Mouse (Mus musculus) olfactory bulb, adult 2 months (tissue): ENCODE data around the gene Cldn4.
"Not testable (repeated sequence)": the region's sequence is repeated elsewhere in the genome, so short reads cannot be mapped to it uniquely, and the experiment has no call there.

Source experiments
- CTCF ChIP-seq: fragments of 200-500 bp; IDR thresholded peaks from 2 replicates; pipeline ENCODE4 v1.5.1; 2012; ENCODE audit warnings: low read depth, mild to moderate bottlenecking, low read length, moderate library complexity; ENCODE audit not compliant: insufficient read depth
- POLR2A ChIP-seq: fragments of 200-500 bp; IDR thresholded peaks from 2 replicates; pipeline ENCODE4 v1.6.1; 2012; ENCODE audit warnings: mild to moderate bottlenecking, low read depth, low read length, moderate library complexity; ENCODE audit not compliant: insufficient read depth

DNA sequence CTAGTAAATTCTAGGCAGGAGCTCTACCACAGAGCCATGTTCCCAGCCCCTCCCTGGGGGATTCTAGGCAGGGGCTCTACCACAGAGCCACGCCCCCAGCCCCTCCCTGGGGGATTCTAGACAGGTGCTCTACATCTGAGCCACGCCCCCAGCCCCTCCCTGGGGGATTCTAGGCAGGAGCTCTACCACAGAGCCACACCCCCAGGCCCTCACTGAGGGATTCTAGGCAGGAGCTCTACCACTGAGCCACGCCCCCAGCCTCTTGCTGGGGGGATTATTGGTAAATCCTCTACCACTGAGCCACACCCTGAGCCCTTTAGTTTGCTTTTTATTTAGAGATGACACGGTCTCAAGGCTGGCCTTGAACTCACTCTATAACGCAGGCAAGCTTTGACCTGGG, 13.0 kb downstream of the Cldn4 start:
- not testable (repeated sequence) for TF ChIP-seq POLR2A, CTCF
